In genomic region chr11:88399028-88399427, GRCm38 (mm10) we compare ENCODE assay signal across 15 mouse cellular contexts.
DNase-seq lines count a peak whose midpoint lies in the region; ATAC-seq and TF ChIP-seq lines count a peak whose summit lies in the region.
"Had no signal": no experiment of that assay in that cellular context is flagged by ENCODE, and none has a peak within 500 bp of the region (broad histone marks: within the 10 kb centered on the region; RNA-seq: fewer than 3 reads in every experiment).

No protein-coding gene starts in this region.

- TF ChIP-seq RAD21 in MEL (IDR thresholded peaks at IDR 0.05; ENCODE audit: low read depth, low read length) = no peak

- H3K79me2 ChIP-seq in MEL (ENCODE audit: control insufficient read depth, insufficient read depth, low read length, poor library complexity) = no peaks in the 10 kb centered on the region

- H3K27ac ChIP-seq in heart, embryonic 10.5 days = peak overlapping the region; percentile 26; the same call in 1 of the 2 replicates
- no peak overlapping the region for H3K27ac ChIP-seq in heart, embryonic 11.5 days (ENCODE audit: low read depth, low read length)
- H3K27ac ChIP-seq in MEL (ENCODE audit: control insufficient read depth, low read depth, low read length) = no peak overlapping the region
- no peak overlapping the region for H3K27ac ChIP-seq in embryonic facial prominence, embryonic 14.5 days (replicated peaks; ENCODE audit: low read depth, low read length)
- H3K27ac ChIP-seq in midbrain, embryonic 12.5 days (replicated peaks) = peak overlapping the region; percentile 36
- H3K27ac ChIP-seq: neural tube, embryonic 13.5 days had no signal

- no peak for ATAC-seq in heart, embryonic 11.5 days (replicated peaks; ENCODE audit: insufficient number of reproducible peaks, low FRiP score, low TSS enrichment)
- ATAC-seq in embryonic facial prominence, embryonic 14.5 days (ENCODE audit: low read depth) = peak; percentile 31; the same call in 1 of the 2 replicates
- no peak for ATAC-seq in midbrain, embryonic 12.5 days (ENCODE audit: low FRiP score, low read depth)

- no peak for DNase-seq in heart, embryonic 10.5 days (ENCODE audit: low spot score)
- DNase-seq in MEL (ENCODE audit: low read depth, low spot score) = peak; percentile 12
- peak; percentile 33 for DNase-seq in embryonic facial prominence, embryonic 14.5 days (ENCODE audit: low spot score)
- DNase-seq in left cerebral cortex, adult 8-10 months (ENCODE audit: low spot score in 2 of 2) = no peak
- no peak for DNase-seq in adrenal gland, postnatal 4 days (ENCODE audit: low spot score in 2 of 2)
- DNase-seq: kidney, adult 9 months; lung, adult 2 months; lung, postnatal 36 days; right cerebral cortex, postnatal 25 days; thymus, postnatal 36 days had no signal

- H3K4me2 ChIP-seq in heart, embryonic 11.5 days = no peak overlapping the region
- no peak overlapping the region for H3K4me2 ChIP-seq in embryonic facial prominence, embryonic 14.5 days (ENCODE audit: low read depth, low read length)
- H3K4me2 ChIP-seq in midbrain, embryonic 12.5 days (replicated peaks) = no peak overlapping the region
- H3K4me2 ChIP-seq: liver, embryonic 11.5 days; neural tube, embryonic 13.5 days had no signal

- WGBS in heart, embryonic 10.5 days = 73% methylated on average over 5 of the region's 5 CpGs
- WGBS in heart, embryonic 11.5 days (ENCODE audit: insufficient replicate concordance) = 78% methylated on average over 5 of the region's 5 CpGs
- WGBS in embryonic facial prominence, embryonic 14.5 days = 70% methylated on average over 5 of the region's 5 CpGs
- 88% methylated on average over 5 of the region's 5 CpGs for WGBS in midbrain, embryonic 12.5 days

- no peak for TF ChIP-seq EP300 in MEL (IDR thresholded peaks at IDR 0.05; ENCODE audit: low read depth in 1 of 2, low read length in 2 of 2)

- no peak for TF ChIP-seq CTCF in MEL (IDR thresholded peaks at IDR 0.05 in 2 of 3, conservative IDR thresholded peaks at IDR 0.05 in 1 of 3; ENCODE audit: control insufficient read depth in 1 of 3, insufficient read depth in 1 of 3, low read depth in 2 of 3, low read length in 3 of 3, poor library complexity in 1 of 3, severe bottlenecking in 1 of 3)

- H3K9me3 ChIP-seq in heart, embryonic 10.5 days = no peaks in the 10 kb centered on the region
- no peaks in the 10 kb centered on the region for H3K9me3 ChIP-seq in heart, embryonic 11.5 days (replicated peaks; ENCODE audit: control insufficient read depth, low read length)
- H3K9me3 ChIP-seq in MEL (replicated peaks; ENCODE audit: insufficient read depth, low read length) = no peaks in the 10 kb centered on the region
- no peaks in the 10 kb centered on the region for H3K9me3 ChIP-seq in embryonic facial prominence, embryonic 14.5 days (ENCODE audit: control insufficient read depth, low read length)
- H3K9me3 ChIP-seq in midbrain, embryonic 12.5 days = no peaks in the 10 kb centered on the region
- H3K9me3 ChIP-seq: limb, embryonic 10.5 days; neural tube, embryonic 13.5 days had no signal

- H3K4me3 ChIP-seq in heart, embryonic 10.5 days = no peak overlapping the region
- no peak overlapping the region for H3K4me3 ChIP-seq in heart, embryonic 11.5 days (ENCODE audit: low read depth, low read length)
- no peak overlapping the region for H3K4me3 ChIP-seq in MEL (ENCODE audit: control insufficient read depth in 1 of 2, insufficient read depth in 1 of 2, low read depth in 2 of 2, low read length in 2 of 2)
- H3K4me3 ChIP-seq in embryonic facial prominence, embryonic 14.5 days (ENCODE audit: low read depth, low read length) = no peak overlapping the region
- no peak overlapping the region for H3K4me3 ChIP-seq in midbrain, embryonic 12.5 days
- H3K4me3 ChIP-seq: limb, embryonic 10.5 days; neural tube, embryonic 13.5 days had no signal

- no peak overlapping the region for H3K9ac ChIP-seq in heart, embryonic 11.5 days (ENCODE audit: low read depth, low read length)
- no peak overlapping the region for H3K9ac ChIP-seq in MEL (ENCODE audit: control insufficient read depth, low read depth, low read length, poor library complexity, severe bottlenecking)
- H3K9ac ChIP-seq in embryonic facial prominence, embryonic 14.5 days (ENCODE audit: low read depth, low read length) = no peak overlapping the region
- H3K9ac ChIP-seq in midbrain, embryonic 12.5 days (replicated peaks) = no peak overlapping the region
- H3K9ac ChIP-seq: neural tube, embryonic 13.5 days had no signal

- H3K36me3 ChIP-seq in heart, embryonic 10.5 days = peaks cover 11% of the 10 kb centered on the region; the same call in 1 of the 2 replicates
- no peaks in the 10 kb centered on the region for H3K36me3 ChIP-seq in heart, embryonic 11.5 days (ENCODE audit: control insufficient read depth, insufficient read depth, low read length)
- H3K36me3 ChIP-seq in MEL (ENCODE audit: control insufficient read depth in 1 of 2, insufficient read depth in 2 of 2, low read length in 2 of 2) = no peaks in the 10 kb centered on the region
- 0 out of 2 replicates have a peak, but pooled peaks cover 5% of the 10 kb centered on the region for H3K36me3 ChIP-seq in embryonic facial prominence, embryonic 14.5 days (ENCODE audit: control insufficient read depth, insufficient read depth, low read length)
- peaks cover 14% of the 10 kb centered on the region for H3K36me3 ChIP-seq in midbrain, embryonic 12.5 days
- H3K36me3 ChIP-seq: neural tube, embryonic 13.5 days had no signal

- no peak for TF ChIP-seq POLR2A in MEL (IDR thresholded peaks at IDR 0.05; ENCODE audit: control insufficient read depth in 1 of 2, insufficient read depth in 1 of 2, low read depth in 1 of 2, low read length in 2 of 2, poor library complexity in 1 of 2)

- H3K4me1 ChIP-seq in heart, embryonic 10.5 days = peaks cover 73% of the 10 kb centered on the region
- peaks cover 59% of the 10 kb centered on the region for H3K4me1 ChIP-seq in heart, embryonic 11.5 days (ENCODE audit: control insufficient read depth, insufficient read depth, low read length)
- H3K4me1 ChIP-seq in MEL (ENCODE audit: control insufficient read depth in 1 of 2, insufficient read depth in 2 of 2, low read length in 2 of 2) = peaks cover 0 to 6% of the 10 kb centered on the region in 2 experiments; a peak in 2 of 4 replicates
- peaks cover 39% of the 10 kb centered on the region for H3K4me1 ChIP-seq in embryonic facial prominence, embryonic 14.5 days (ENCODE audit: control insufficient read depth, insufficient read depth, low read length)
- H3K4me1 ChIP-seq in midbrain, embryonic 12.5 days = peaks cover 67% of the 10 kb centered on the region

- H3K27me3 ChIP-seq in heart, embryonic 10.5 days (ENCODE audit: insufficient read depth, poor library complexity, severe bottlenecking) = no peaks in the 10 kb centered on the region
- H3K27me3 ChIP-seq in heart, embryonic 11.5 days (ENCODE audit: control insufficient read depth, insufficient read depth, low read length) = no peaks in the 10 kb centered on the region
- no peaks in the 10 kb centered on the region for H3K27me3 ChIP-seq in MEL (ENCODE audit: control insufficient read depth in 1 of 2, insufficient read depth in 2 of 2, low read length in 2 of 2)
- no peaks in the 10 kb centered on the region for H3K27me3 ChIP-seq in embryonic facial prominence, embryonic 14.5 days (replicated peaks; ENCODE audit: control insufficient read depth, insufficient read depth, low read length)
- no peaks in the 10 kb centered on the region for H3K27me3 ChIP-seq in midbrain, embryonic 12.5 days
- H3K27me3 ChIP-seq: neural tube, embryonic 13.5 days had no signal

TF ChIP-seq in MEL, 35 proteins besides CTCF, POLR2A, EP300 and RAD21:
- no peak for TF ChIP-seq MYC (IDR thresholded peaks at IDR 0.05; ENCODE audit: low read depth, low read length)
- no peak for TF ChIP-seq SIN3A (IDR thresholded peaks at IDR 0.05; ENCODE audit: low read length)
- no peak for TF ChIP-seq TCF12 (IDR thresholded peaks at IDR 0.05; ENCODE audit: low read depth, low read length)
- no peak for TF ChIP-seq TBP (IDR thresholded peaks at IDR 0.05; ENCODE audit: low read depth, low read length)
- TF ChIP-seq RCOR1 (IDR thresholded peaks at IDR 0.05; ENCODE audit: low read depth, low read length) = no peak
- no peak for TF ChIP-seq KAT2A (conservative IDR thresholded peaks at IDR 0.05; ENCODE audit: low read depth, low read length)
- no peak for TF ChIP-seq TAL1 (IDR thresholded peaks at IDR 0.05; ENCODE audit: low read length)
- TF ChIP-seq MAZ (IDR thresholded peaks at IDR 0.05; ENCODE audit: low read depth, low read length) = no peak
- TF ChIP-seq USF1 (IDR thresholded peaks at IDR 0.05; ENCODE audit: low read depth, low read length) = no peak
- TF ChIP-seq HCFC1 (IDR thresholded peaks at IDR 0.05; ENCODE audit: low read depth, low read length) = no peak
- TF ChIP-seq CHD1 (IDR thresholded peaks at IDR 0.05; ENCODE audit: low read depth, low read length) = no peak
- TF ChIP-seq BHLHE40 (IDR thresholded peaks at IDR 0.05; ENCODE audit: borderline replicate concordance, low read depth, low read length) = no peak
- no peak for TF ChIP-seq MYB (IDR thresholded peaks at IDR 0.05; ENCODE audit: low read depth, low read length)
- TF ChIP-seq E2F4 (IDR thresholded peaks at IDR 0.05; ENCODE audit: borderline replicate concordance, low read depth, low read length) = no peak
- TF ChIP-seq ZMIZ1 (IDR thresholded peaks at IDR 0.05; ENCODE audit: low read depth, low read length) = no peak
- TF ChIP-seq MXI1 (IDR thresholded peaks at IDR 0.05; ENCODE audit: low read depth, low read length) = no peak
TF ChIP-seq in MEL: peak in this region for 0.

Comparison
In these comparisons a context has a peak if more than half of its experiments do, and no peak if none do; other contexts are left out.
1. H3K27ac ChIP-seq: peak in heart, embryonic 10.5 days (single experiment) and midbrain, embryonic 12.5 days (single experiment); none in heart, embryonic 11.5 days (single experiment), MEL (single experiment) and embryonic facial prominence, embryonic 14.5 days (single experiment).
2. DNase-seq: peak in MEL (single experiment) and embryonic facial prominence, embryonic 14.5 days (single experiment); none in heart, embryonic 10.5 days (single experiment), left cerebral cortex, adult 8-10 months (0 of 2) and adrenal gland, postnatal 4 days (0 of 2).